Mouse (Mus musculus): Measurements from ENCODE around the gene Vmn1r26.
"Not testable (repeated sequence)": the region's sequence is repeated elsewhere in the genome, so short reads cannot be mapped to it uniquely, and the experiment has no call there.

The Vmn1r26 gene

GRCm38 (mm10) chr6:58015059-58015458, at the start of gene Vmn1r26:
Vmn1r26 (minus strand) TSS chr6:58015159.
- ATAC-seq (ENCODE audit: insufficient number of reproducible peaks, low FRiP score, low TSS enrichment): no peak

- no peak for ATAC-seq (ENCODE audit: insufficient number of reproducible peaks, low FRiP score, low TSS enrichment)
Observed at GRCm38 (mm10) chr6:58044025-58044424, 29.1 kb upstream of the Vmn1r26 start.

GRCm38 (mm10) chr6:58017478-58017877, 2.5 kb upstream of the Vmn1r26 start:
- not testable (repeated sequence) for ATAC-seq (ENCODE audit: insufficient number of reproducible peaks, low FRiP score, low TSS enrichment)

- no peak for ATAC-seq (ENCODE audit: insufficient number of reproducible peaks, low FRiP score, low TSS enrichment)
Observed at GRCm38 (mm10) chr6:57980710-57981109, 34.2 kb downstream of the Vmn1r26 start, which contains the start of gene Vmn1r25. Vmn1r25 (minus strand) TSS chr6:57980810.

GRCm38 (mm10) chr6:57961403-57961802, 53.6 kb downstream of the Vmn1r26 start, which contains the start of gene Vmn1r24:
Vmn1r24 (minus strand) TSS chr6:57961503.
- ATAC-seq (ENCODE audit: insufficient number of reproducible peaks, low FRiP score, low TSS enrichment): not testable (repeated sequence)
